Mouse (Mus musculus) frontal cortex, postnatal 10 days (tissue): Measurements from ENCODE around the gene Espl1.

Source experiments
- DNase-seq, 2 experiments: peaks; one replicate each; pipeline ENCODE4 v3.0.0; 2022; ENCODE audit warnings: low spot score in 2 of 2, mixed read lengths in 1 of 2

Espl1 gene

GRCm38 (mm10) chr15:102370727-102371126 lies 74.7 kb downstream of the Espl1 start:
- no peak for DNase-seq
